Mouse (Mus musculus): ENCODE measurements around the gene Tbca.

Gene Tbca

DNA sequence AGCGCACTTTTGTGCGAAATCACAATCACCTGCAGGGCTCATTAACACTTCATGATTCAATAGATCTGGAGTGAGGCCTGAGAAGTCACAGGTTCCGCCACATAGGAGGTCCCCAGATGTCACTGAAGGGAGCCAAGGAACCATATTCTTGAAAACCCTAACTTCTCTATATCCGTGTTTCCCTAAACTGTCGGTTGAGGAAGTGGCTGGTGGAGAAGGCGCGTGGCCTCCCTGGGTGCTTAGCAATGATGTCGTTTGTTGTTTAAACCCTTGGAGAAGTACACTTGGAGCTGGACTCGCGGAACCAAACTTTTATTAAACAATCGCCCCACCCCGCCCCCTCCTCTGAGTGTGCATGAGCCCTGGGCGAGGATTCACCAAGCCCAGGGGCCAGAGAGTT is 60.6 kb downstream of the Tbca start:
- no peak for DNase-seq

DNA sequence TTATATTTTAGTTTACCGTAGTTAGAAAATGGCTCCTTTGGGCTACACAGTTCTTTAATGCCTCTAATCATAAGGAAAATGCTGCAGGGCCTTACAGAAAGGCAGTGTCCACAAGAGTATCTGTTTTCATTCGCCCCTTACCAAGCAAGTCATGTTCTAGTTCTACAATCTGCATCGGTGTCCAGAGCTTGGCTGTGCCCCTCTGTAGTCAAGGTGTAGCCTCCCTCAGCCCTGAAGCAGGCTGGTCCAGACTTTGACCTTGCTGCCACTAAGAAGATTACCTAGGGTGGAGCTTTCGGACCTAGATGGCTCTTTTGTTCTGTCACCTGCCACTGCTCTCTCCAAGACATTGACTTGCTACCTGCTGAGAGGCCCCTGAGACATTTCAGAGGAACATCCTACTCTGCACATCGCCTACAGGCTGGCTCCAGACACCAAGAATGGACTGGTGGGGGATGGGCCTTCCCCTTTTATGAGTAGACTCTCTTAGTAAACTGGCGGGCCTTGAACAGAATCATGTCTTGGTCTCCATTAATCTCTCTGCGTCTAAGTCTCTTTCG is 69.4 kb downstream of the Tbca start:
- DNase-seq: no peak

GRCm38 (mm10) chr13:94859256-94859655 is 70.5 kb downstream of the Tbca start:
- no peak for DNase-seq

DNA sequence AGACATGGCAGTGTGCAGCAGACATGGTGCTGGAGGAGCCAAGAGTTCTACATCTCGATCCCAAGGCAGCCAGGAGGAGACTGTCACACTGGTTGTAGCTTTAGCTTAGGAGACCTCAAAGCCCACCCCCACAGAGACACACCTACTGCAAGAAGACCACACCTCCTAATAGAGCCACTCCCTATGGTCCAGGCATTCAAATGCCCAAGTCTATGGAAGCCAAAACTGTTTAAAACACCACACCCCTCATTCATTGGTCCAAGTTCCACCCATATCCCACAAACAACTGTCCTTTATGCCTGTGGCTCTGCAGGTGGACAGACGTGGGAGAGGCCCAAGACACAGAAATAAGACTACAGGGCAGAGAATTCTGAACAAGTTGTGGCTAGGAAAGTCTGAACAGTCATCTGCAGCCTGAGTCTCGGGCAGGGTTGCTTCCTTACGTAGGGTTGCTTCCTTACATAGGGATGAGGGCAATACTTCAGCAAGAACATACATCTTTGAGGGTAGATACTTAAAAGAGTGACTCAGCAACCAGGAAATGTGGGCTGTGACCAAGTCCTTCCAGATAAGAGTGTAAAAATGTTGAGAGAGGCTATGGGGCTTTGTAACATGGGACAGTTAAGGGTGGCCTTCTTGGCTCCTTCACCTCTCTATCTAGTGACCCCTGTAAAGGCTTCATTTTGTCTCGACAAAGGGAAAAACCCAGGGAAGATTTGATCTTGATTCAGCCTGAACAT is 74.0 kb downstream of the Tbca start:
- no peak for DNase-seq

DNA sequence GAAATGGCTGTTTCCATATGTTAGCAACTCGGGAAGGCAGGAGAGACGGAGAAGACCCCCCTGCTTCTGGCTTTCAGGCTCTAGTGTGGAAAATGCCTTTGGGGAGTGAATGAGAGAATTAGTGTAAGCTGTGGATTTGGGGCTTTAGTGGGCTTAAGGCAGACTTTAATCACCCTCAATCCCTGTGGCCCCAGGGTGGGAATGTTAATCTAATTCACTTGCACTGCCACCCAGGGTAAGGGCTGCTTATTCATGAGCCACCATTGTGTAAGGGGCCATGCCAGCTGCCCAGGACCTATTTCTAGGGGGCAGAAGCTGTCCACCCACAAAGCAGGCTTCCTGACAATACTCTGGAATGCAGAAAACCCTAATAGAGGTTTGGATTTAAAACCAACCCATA is 78.2 kb downstream of the Tbca start:
- no peak for DNase-seq

- no peak for DNase-seq
These were observed 79.1 kb downstream of the Tbca start for GRCm38 (mm10) chr13:94867772-94868171.

DNA sequence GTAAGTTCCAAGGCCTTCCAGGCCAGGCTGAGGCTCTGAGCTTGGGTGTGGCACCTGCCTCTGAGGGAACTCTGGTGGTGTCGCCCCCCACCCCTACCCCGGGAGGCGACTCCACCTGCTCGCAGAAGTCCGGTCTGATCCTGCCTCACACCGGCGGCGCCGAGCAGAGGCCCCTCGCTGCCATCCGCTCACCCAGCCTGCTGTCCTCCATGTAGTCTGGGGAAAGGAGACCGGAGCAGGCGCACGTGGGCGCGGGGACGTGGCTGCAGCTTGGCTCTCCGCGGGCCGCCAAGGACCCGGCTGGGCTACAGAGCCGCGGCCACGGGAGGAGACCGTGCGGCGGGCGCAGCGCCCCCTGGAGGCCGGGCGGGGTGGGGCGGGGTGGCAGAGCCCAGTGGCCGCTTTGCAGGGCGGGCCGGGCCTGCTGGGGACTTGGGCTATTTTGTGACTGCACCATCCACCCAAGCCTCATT is 79.8 kb downstream of the Tbca start:
- peak; percentile 73 to 80 for DNase-seq

DNA sequence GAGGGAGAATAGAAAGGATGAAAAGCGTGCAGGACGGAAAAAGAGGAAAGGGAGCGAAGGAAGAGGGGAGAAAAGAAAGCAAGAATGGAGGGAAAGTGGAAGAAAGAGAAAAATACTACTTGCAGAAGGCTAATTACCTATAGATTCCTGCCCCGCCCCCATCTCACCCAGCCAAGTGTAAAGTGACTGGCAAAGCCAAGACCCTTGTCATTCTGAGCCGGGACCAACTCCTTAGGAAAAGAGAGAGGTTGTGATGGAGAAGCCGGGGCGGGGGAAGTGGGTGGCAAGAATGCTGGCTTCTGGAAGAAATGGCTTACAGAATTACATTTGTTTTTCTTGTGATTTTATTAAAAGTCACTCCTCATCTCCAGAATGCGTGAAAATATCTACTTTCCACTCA is 80.8 kb downstream of the Tbca start:
- no peak for DNase-seq

- no peak for DNase-seq
These were observed 81.4 kb downstream of the Tbca start for GRCm38 (mm10) chr13:94870071-94870460.

DNA sequence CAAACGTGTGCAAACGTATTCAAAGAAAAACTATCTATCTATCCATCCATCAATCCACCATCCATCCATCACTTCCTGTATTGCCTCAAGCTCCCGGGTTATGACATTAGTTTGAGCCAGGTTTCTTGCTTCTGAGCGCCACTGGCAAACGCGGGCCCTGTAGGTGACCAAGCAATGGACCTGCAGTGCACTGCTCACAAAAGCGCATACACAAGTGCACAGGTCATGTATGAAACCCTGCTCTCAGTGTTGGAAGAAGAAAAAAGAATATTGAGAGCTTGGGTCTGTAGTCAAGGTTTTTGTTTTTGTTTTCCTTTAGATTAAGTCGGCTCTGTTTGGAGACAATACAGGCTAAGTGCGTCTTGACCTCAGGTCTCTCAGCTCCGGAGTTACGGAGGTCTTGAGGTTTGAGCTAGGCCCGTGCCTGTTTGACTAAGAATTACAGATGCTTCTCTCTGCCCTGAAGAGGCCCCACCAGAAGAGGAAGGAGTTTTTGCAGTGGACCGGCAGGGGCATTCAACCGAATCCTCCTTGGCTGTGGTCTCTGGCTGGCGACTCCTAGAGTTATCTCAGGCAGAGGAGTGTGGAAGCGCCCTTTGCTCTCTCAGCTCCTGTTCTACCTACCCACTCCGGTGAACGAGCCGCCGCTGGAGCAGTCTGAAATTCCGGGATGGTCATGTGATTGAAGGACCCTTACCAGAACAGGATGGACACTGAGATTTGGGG is 81.9 kb downstream of the Tbca start:
- no peak for DNase-seq

GRCm38 (mm10) chr13:94871806-94872320 is 83.2 kb downstream of the Tbca start:
- no peak for DNase-seq

- no peak for DNase-seq
These were observed 83.7 kb downstream of the Tbca start for GRCm38 (mm10) chr13:94872439-94872838.

GRCm38 (mm10) chr13:94873111-94874038 is 84.7 kb downstream of the Tbca start:
- peak in 1 of 2 experiments; percentile 46 for DNase-seq

DNA sequence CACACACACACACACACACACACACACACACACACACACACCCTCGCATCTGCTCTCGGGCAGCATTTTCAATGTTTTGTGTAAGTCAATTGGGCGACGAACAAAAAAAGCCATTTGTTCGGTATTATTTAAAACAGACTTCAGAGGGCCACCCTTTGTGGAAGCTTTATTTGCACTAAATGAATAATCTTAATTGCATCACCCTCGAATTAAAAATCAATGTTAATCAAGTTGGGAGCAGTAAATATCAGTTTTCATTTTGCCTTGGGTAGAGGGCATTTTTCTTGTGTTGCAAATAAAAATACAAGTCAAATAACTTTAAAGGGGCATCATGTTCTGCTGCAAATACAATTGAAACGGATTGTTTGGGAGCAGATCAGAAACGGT is 85.3 kb downstream of the Tbca start:
- no peak for DNase-seq

GRCm38 (mm10) chr13:94874656-94875395 is 86.1 kb downstream of the Tbca start:
- DNase-seq: no peak

DNA sequence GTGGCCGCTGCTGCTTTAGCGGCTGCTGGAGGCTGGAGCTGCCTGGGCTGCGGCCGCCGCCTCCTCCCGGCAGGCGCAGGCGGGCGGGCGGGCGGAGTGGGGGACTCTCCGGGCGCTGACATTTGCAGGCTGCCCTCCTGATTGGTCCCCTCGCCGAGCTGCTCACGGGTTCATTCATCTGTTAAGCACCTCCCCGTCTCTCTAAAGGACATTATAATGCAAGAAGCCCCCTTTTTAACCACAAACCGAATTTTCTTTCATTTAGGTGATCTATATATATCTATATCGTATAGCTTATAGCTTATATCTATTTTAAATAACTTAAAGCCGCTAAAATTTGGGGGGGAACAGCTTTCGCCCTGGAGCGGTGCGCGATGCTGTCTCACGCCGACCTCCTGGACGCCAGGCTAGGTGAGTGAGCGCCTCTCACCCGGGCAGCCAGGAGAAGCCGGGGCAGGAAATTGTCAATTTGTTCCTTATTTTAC is 86.7 kb downstream of the Tbca start, which contains the start of gene Otp:
Gene Otp (plus strand): TSS at position 207 of the 485 bp plus-strand sequence.
- DNase-seq: no peak

GRCm38 (mm10) chr13:94876286-94877210 is 87.8 kb downstream of the Tbca start:
- no peak for DNase-seq

DNA sequence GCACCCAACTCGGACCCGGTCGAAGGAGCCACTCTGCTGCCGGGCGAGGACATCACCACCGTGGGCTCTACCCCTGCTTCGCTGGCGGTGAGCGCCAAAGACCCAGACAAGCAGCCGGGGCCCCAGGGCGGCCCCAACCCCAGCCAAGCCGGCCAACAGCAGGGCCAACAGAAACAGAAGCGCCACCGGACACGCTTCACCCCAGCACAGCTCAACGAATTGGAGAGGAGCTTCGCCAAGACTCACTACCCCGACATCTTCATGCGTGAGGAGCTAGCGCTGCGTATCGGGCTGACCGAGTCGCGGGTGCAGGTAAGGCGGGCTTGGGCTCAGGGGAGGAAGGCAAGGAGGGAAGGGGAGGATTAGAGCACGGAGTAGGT is 88.5 kb downstream of the Tbca start:
- no peak for DNase-seq

GRCm38 (mm10) chr13:94877991-94878745 is 89.5 kb downstream of the Tbca start:
- no peak for DNase-seq

DNA sequence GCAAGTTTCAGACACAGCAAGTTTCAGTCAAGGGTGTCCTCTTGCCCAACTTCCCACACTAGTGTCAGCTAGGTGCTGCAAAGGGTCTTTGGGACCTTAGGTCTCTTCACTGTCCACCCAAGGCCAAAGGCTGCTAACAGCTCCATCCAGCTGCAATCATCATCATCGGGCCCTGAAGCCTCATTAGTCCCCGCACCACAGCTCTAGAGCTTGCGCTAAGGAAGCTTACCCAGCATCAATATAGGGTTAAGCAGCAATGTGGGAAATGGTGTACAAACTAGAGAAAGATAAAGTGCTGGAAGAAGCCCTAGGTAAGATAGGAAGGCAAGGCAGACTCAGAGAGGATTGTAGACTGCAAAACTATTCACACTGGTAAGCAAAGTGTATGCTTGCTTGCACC is 92.5 kb downstream of the Tbca start:
- no peak for DNase-seq

Measured in kidney, postnatal 4 days (tissue).